Mouse (Mus musculus) stomach, postnatal 0 days (tissue): ENCODE data around the gene Tmem198b.

Experiments used
- CTCF ChIP-seq: IDR thresholded peaks from 2 replicates; pipeline ENCODE4 v1.5.1; 2016; ENCODE audit warnings: antibody characterized with exemption, low read depth, mild to moderate bottlenecking, moderate library complexity
- EP300 ChIP-seq: optimal IDR thresholded peaks from 2 replicates; pipeline ENCODE3; 2016; ENCODE audit warnings: antibody characterized with exemption

DNA sequence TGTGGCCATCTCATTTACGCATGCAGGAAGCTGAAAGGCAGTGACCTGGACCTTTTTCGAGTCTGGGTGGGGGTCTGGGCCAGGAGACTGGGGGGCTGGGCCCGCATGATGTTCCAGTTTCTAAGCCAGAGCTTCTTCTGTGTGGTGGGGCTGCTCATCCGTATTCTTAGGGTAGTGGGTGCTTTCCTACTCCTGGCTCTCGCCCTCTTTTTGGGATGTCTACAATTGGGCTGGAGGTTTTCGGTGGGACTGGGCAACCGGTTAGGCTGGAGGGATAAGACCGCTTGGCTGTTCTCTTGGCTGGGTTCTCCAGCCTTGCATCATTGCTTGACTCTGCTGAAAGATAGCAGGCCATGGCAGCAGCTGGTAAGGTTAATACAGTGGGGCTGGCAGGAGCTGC is 2.8 kb upstream of the Tmem198b start:
- TF ChIP-seq CTCF: no peak
- TF ChIP-seq EP300: no peak
